Mouse (Mus musculus) liver, embryonic 12.5 days (tissue): ENCODE data around the gene Cggbp1. TPM values are rescaled to one million over a fixed set of nuclear protein-coding genes. Genes with fewer than 3 reads are reported as not detected.

Experiments used
- ATAC-seq: fragments of 200-750 bp; cut with Nextera tagmentation; 2 replicates; pipeline ENCODE4 v1.8.0; 2017; ENCODE audit warnings: moderate number of reproducible peaks, mild to moderate bottlenecking, moderate library complexity
- H3K27ac ChIP-seq: fragments of 300-500 bp; sonication (generic); 2 replicates; pipeline ENCODE4 v1.5.1; 2016; ENCODE audit warnings: mild to moderate bottlenecking
- H3K27me3 ChIP-seq: fragments of 300-500 bp; sonication (generic); replicated peaks from 2 replicates; pipeline ENCODE4 v1.6.1; 2016; ENCODE audit warnings: mild to moderate bottlenecking, moderate library complexity
- H3K36me3 ChIP-seq: fragments of 300-500 bp; sonication (generic); 2 replicates; pipeline ENCODE4 v1.6.1; 2016; ENCODE audit warnings: mild to moderate bottlenecking, moderate library complexity
- H3K4me1 ChIP-seq: fragments of 300-500 bp; sonication (generic); 2 replicates; pipeline ENCODE4 v1.6.1; 2016
- H3K4me2 ChIP-seq: fragments of 300-500 bp; sonication (generic); 2 replicates; pipeline ENCODE4 v1.6.1; 2016; ENCODE audit warnings: mild to moderate bottlenecking, moderate library complexity
- H3K4me3 ChIP-seq: fragments of 300-500 bp; sonication (generic); 2 replicates; pipeline ENCODE4 v1.5.1; 2016; ENCODE audit warnings: mild to moderate bottlenecking, moderate library complexity
- H3K9ac ChIP-seq: fragments of 300-500 bp; sonication (generic); 2 replicates; pipeline ENCODE4 v1.6.1; 2016; ENCODE audit warnings: mild to moderate bottlenecking, moderate library complexity
- H3K9me3 ChIP-seq: fragments of 300-500 bp; sonication (generic); replicated peaks from 2 replicates; pipeline ENCODE4 v1.6.1; 2016; ENCODE audit warnings: mild to moderate bottlenecking, moderate library complexity
- WGBS: fragments of 180-500 bp; shearing (Covaris S2); methylation state at CpG from one replicate; pipeline ENCODE4 v1.1.7; 2016; ENCODE audit not compliant: insufficient replicate concordance; 5-methylcytosine and 5-hydroxymethylcytosine counted together
- polyA plus RNA-seq: library from polyadenylated mRNA; unstranded; fragments of >200 nt; fragmentation: Nextera tagmentation; extraction: Ambion mirVana; gene quantifications from 2 replicates; pipeline ENCODE4 v1.2.1, GENCODE M21; 2016

The Cggbp1 gene
- polyA plus RNA-seq = 40.1 and 42.4 TPM in 2 replicates

DNA sequence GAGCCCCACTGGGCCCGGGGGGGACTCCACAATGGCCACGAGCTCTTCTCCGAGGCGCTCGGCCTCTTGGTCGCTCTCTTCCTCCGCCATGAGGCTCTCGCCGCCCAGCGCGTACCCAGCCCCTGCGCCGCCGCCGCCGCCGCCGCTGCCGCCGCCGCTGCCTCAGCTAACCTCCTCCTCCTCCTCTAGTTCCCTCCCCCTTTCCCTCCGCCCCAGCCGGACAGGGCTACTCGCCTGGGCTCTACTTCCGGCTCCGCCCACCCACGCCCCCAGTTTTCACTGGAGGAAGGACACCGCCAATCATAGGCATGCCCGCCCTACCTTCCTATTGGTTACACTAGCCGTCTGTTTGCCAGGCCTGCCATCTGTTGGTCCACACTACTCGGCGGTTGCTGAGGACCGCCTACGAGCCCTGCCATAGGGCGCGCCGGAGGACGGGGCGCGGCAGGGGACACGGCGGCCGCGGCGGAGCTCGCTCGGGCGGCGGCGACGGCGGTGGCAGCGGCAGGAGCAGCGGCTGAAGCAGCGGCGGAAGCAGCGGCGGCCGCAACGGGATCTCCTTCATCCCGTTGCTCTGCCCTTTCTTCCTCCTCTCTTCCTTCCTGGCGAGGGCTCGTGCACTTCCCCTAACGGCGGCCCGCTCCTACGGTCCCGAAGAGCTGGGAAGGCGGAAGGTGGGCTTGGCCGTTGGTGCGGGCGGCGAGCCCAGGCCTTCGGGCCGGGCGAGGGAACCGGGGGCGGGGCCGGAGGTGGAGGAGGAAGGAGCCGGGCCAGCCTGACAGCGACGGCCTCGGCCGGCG, at the start of gene Cggbp1, which contains the start of gene Zfp654:
TSS of gene Cggbp1 (plus strand) at position 434 of the 800 bp plus-strand sequence.
TSS of gene Zfp654 (minus strand) at position 90 of the 800 bp plus-strand sequence.
- peaks cover 29% of the 10 kb centered on the region for H3K4me1 ChIP-seq
- peaks cover 32% of the 10 kb centered on the region for H3K36me3 ChIP-seq
- peak within 1 kb of the TSS; percentile 98 for H3K27ac ChIP-seq
- H3K9me3 ChIP-seq = no peaks in the 10 kb centered on the region
- peak within 1 kb of the TSS; percentile 97 for H3K9ac ChIP-seq
- peak within 1 kb of the TSS; percentile 98 for H3K4me3 ChIP-seq
- no peaks in the 10 kb centered on the region for H3K27me3 ChIP-seq
- peak within 1 kb of the TSS; percentile 81 for H3K4me2 ChIP-seq
- WGBS = under 1% methylated on average over 73 of the region's 85 CpGs
- ATAC-seq = peak; percentile 99

DNA sequence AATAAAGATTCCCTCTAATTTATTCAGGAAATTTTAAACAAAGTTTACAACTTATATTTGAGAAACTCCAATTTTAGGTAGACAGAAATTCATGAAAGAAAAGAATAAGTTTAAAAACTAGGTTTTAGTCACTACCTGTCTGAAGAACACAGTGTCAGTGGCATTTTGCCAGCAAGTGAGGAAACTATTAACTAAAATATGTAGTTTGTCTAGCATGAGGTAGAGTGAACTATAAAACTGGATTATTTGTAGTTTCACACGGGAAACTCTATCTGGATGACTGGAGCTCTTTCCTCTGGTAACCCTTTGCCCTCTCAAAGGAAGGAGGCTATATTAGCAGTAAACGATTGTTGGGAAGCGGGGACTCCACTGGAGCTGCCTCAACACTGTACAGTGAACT, 48.8 kb upstream of the Cggbp1 start:
- Histone ChIP-seq H3K4me1 (no peaks in the 10 kb centered on the region), H3K9ac (no peak overlapping the region), H3K36me3 (peaks cover 16% of the 10 kb centered on the region), H3K27me3 (no peaks in the 10 kb centered on the region), H3K27ac (no peak overlapping the region), H3K4me2 (no peak overlapping the region), H3K4me3 (no peak overlapping the region), H3K9me3 (no peaks in the 10 kb centered on the region)
- ATAC-seq = no peak
- 73% methylated on average over 3 of the region's 3 CpGs for WGBS

DNA sequence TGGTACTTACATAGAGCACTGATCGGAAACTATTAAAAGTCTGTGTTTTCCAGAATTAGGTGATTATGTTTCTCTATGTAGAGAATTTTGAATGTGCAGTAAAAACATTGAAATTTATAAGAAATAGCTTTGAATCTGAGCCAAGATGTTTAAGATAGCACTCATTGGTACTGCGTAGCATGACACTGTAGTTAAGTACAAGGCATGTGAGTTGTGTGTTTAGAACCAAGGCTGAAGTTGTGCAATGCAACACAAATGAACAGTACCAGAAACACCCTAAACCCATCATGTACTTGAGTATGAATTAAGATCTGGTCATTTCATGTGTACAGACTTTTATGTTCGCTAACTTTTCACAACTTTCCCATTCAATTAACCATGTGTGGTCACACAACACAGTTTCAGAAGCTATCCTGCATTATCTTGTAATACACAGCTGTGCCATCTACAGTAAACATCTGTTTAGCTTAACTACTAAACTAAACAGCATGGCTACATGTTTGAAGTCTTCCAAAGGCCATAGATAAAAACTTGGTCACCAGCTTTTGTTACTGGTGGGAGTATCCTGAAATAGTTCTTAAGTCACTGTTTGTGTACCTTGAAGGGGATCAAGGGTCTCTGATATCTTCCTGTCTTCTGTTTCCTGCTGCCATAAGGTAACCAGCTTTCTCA, 34.6 kb upstream of the Cggbp1 start:
- Histone ChIP-seq H3K27me3 (no peaks in the 10 kb centered on the region), H3K36me3 (peaks cover 13% of the 10 kb centered on the region), H3K4me1 (no peaks in the 10 kb centered on the region), H3K9ac (no peak overlapping the region), H3K4me2 (no peak overlapping the region), H3K27ac (no peak overlapping the region), H3K9me3 (no peaks in the 10 kb centered on the region), H3K4me3 (no peak overlapping the region)
- peak; percentile 52 for ATAC-seq
- WGBS = 84% methylated on average over 3 of the region's 3 CpGs

DNA sequence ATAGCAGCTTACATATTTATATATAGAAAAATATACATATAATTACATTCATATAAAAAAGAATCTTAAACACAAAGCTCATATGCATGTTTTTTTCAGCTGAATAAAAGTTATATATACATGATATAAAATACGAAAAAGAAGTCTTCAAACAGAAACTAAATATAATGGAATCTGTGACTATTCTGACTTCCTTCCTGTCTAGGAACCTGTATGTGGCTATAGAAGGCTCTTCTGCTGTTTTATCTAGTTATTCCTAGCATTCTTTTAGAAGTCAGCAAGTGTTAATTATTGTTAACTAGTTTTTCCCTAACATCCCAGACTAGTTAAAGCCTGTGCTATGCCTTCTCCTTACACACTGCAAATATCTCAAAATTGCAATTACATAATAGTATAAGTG, 27.9 kb upstream of the Cggbp1 start:
- Histone ChIP-seq H3K9me3 (no peaks in the 10 kb centered on the region), H3K4me2 (no peak overlapping the region), H3K27ac (no peak overlapping the region), H3K9ac (no peak overlapping the region), H3K4me3 (no peak overlapping the region), H3K36me3 (peaks cover 22% of the 10 kb centered on the region; the same call in 1 of the 2 replicates), H3K27me3 (no peaks in the 10 kb centered on the region), H3K4me1 (no peaks in the 10 kb centered on the region)
- no peak for ATAC-seq
- 74% methylated on average over 1 of the region's 1 CpGs for WGBS

DNA sequence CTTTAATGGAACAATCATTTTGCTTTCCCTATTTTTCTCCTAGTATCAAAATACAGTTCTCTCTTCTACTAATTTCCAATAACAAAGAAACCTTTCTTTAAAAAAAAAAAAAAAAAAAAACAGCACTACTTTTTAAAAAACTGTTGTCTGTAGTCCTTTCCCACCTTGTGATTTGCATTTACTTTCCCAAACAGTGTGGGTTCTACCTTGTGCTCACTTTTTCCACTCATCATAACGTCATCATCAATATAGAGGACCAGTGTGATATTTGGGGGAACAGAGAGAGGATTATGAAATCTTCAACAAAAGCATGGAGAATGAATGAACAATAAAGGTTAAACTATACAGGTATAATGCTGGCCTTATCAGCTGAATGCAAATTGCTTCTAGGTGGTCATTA, 27.3 kb upstream of the Cggbp1 start:
- H3K9ac ChIP-seq = no peak overlapping the region
- peaks cover 25% of the 10 kb centered on the region for H3K36me3 ChIP-seq
- H3K4me2 ChIP-seq = no peak overlapping the region
- no peaks in the 10 kb centered on the region for H3K4me1 ChIP-seq
- no peak overlapping the region for H3K4me3 ChIP-seq
- ATAC-seq = no peak
- no peaks in the 10 kb centered on the region for H3K27me3 ChIP-seq
- no peaks in the 10 kb centered on the region for H3K9me3 ChIP-seq
- H3K27ac ChIP-seq = no peak overlapping the region
- WGBS = 75% methylated on average over 1 of the region's 1 CpGs

DNA sequence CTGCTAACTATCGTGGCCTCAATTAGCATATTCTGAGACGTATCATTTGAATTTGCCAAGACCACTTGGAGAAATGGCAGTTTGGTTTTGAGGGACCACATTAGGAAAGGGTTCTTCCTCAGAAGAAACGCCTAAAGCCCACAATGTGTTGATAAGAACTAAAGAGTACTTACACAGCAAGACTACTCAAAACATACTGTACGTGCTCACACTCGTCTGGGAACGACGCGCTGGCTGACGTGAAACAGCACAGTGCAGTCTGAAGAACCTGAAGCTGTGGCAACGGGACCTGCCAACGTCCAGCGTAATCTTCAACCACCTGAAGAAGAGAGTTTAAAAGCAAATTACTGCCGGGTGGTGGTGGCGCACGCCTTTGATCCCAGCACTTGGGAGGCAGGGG, 21.5 kb upstream of the Cggbp1 start:
- peaks cover 28% of the 10 kb centered on the region for H3K36me3 ChIP-seq
- no peak overlapping the region for H3K9ac ChIP-seq
- H3K27me3 ChIP-seq = no peaks in the 10 kb centered on the region
- H3K4me1 ChIP-seq = 0 out of 2 replicates have a peak, but pooled peaks cover 3% of the 10 kb centered on the region
- WGBS = 69% methylated on average over 15 of the region's 15 CpGs
- no peaks in the 10 kb centered on the region for H3K9me3 ChIP-seq
- no peak for ATAC-seq
- H3K27ac ChIP-seq = no peak overlapping the region
- no peak overlapping the region for H3K4me2 ChIP-seq
- no peak overlapping the region for H3K4me3 ChIP-seq

DNA sequence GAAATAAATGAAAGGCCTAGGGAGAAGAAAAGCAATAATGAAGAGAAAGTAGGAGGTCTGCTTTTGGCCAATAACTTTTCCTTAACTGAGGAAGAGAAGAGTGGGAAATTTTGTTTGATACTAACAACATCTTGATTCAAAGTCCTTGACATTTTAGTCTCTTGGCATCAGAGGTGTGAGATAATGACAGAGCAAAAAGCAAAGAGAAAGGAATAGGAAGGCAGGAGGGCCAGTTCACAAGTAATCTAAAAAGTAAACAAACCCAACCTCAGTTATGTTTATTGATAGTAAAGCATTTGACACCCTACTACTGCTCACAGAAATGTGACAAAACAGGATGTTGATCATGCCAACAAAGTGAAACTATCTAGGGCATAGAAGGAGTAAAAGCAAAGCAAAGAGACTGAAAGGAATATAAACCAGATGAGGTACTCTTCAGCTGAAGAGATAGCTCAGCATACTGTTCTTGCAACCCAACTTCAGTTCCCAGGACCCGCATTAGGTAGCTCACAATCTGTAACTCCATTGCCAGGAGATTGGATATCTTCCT, 15.7 kb upstream of the Cggbp1 start:
- WGBS = 37% methylated on average over 1 of the region's 1 CpGs
- H3K4me3 ChIP-seq = no peak overlapping the region
- H3K4me1 ChIP-seq = peaks cover 25% of the 10 kb centered on the region
- H3K27ac ChIP-seq = no peak overlapping the region
- no peak for ATAC-seq
- no peaks in the 10 kb centered on the region for H3K9me3 ChIP-seq
- no peaks in the 10 kb centered on the region for H3K27me3 ChIP-seq
- H3K4me2 ChIP-seq = no peak overlapping the region
- no peaks in the 10 kb centered on the region for H3K36me3 ChIP-seq
- no peak overlapping the region for H3K9ac ChIP-seq

DNA sequence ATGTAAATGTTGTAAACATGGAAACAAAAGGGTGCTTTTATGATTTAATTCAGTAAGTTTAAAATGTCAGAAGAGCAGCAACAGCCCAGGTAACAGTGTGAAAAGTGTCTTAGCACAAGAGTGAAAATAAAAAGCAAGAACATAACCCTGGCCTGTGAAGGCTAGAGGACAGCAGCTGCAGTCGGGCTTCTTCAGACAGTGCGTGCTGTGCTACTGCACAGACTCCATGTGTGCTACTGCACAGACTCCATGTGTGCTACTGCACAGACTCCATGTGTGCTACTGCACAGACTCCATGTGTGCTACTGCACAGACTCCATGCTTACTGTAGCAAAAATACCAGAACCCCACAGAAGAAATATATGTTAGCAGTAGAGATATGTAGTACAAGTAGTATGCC, 15.1 kb upstream of the Cggbp1 start:
- Histone ChIP-seq H3K9me3 (no peaks in the 10 kb centered on the region), H3K4me2 (no peak overlapping the region), H3K36me3 (no peaks in the 10 kb centered on the region), H3K4me1 (peaks cover 30% of the 10 kb centered on the region), H3K27ac (no peak overlapping the region), H3K27me3 (no peaks in the 10 kb centered on the region), H3K9ac (no peak overlapping the region), H3K4me3 (no peak overlapping the region)
- ATAC-seq = no peak
- 77% methylated on average over 2 of the region's 2 CpGs for WGBS

DNA sequence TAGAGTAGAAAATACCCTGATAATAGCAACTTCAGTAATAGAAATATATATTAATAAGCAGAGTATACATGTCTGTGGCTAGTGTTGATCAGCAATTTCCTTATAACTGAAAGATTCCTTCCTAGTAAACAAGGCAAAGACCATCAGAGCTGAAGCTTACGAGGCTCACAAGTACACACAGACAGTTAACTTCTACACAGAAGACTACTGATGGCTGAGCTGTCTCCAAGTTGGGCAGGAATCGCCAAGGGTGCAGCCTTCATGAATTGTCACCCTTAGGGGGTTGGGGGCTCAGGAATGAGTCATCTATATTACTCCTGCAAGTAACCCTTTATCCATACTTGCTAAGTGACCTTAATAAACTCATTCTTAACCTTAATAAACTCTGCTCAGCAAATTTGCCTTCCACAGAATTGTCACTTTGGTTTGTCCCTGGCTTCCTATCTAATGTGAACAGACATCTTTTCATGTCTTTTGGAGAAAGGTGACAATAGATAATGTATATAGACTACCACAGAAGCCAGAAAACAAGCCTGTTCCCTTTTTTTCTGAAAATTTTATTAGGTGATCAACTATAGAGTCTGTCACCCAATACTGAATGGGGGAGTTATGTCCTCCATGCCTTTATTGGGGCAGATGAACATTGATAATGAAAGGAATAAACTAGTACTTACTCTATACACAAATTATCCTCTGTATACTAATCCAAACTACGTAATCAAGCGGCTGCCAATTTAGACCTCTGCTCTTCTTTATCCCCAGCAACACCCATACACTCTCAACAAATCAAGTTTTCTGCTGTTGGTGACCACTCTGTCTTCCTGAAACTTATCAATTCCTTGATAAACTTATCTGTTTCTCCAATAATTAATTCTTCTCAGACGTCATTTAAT, 10.1 kb upstream of the Cggbp1 start:
- 0 out of 2 replicates have a peak, but pooled peaks cover 4% of the 10 kb centered on the region for H3K36me3 ChIP-seq
- H3K27ac ChIP-seq = peak overlapping the region; percentile 80
- peak overlapping the region; percentile 46; the same call in 1 of the 2 replicates for H3K9ac ChIP-seq
- peak; percentile 83 for ATAC-seq
- peak overlapping the region; percentile 53 for H3K4me2 ChIP-seq
- H3K9me3 ChIP-seq = no peaks in the 10 kb centered on the region
- 46% methylated on average over 5 of the region's 5 CpGs for WGBS
- no peak overlapping the region; the same call in 1 of the 2 replicates for H3K4me3 ChIP-seq
- no peaks in the 10 kb centered on the region for H3K27me3 ChIP-seq
- H3K4me1 ChIP-seq = peaks cover 40% of the 10 kb centered on the region

DNA sequence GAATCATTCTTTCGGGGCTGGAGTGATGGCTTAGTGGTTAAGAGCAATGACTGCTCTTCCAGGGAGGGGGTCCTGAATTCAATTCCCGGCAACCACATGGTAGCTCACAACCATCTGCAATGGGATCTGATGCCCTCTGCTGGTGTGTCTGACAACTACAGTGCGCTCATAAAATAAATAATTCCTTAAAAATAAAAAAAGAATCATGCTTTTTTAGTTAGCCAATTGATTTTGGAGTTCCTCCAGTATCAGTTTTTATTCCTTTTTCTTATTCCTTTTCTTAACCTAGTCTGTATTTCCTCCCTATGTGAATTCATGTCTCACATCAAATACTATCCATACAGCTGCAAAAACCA, 9.4 kb upstream of the Cggbp1 start:
- H3K4me2 ChIP-seq = peak overlapping the region; percentile 53
- peak overlapping the region; percentile 80 for H3K27ac ChIP-seq
- peak overlapping the region; percentile 46; the same call in 1 of the 2 replicates for H3K9ac ChIP-seq
- no peaks in the 10 kb centered on the region for H3K27me3 ChIP-seq
- H3K36me3 ChIP-seq = 0 out of 2 replicates have a peak, but pooled peaks cover 4% of the 10 kb centered on the region
- H3K9me3 ChIP-seq = no peaks in the 10 kb centered on the region
- 79% methylated on average over 3 of the region's 3 CpGs for WGBS
- H3K4me3 ChIP-seq = no peak overlapping the region
- ATAC-seq = no peak
- peaks cover 41% of the 10 kb centered on the region for H3K4me1 ChIP-seq

DNA sequence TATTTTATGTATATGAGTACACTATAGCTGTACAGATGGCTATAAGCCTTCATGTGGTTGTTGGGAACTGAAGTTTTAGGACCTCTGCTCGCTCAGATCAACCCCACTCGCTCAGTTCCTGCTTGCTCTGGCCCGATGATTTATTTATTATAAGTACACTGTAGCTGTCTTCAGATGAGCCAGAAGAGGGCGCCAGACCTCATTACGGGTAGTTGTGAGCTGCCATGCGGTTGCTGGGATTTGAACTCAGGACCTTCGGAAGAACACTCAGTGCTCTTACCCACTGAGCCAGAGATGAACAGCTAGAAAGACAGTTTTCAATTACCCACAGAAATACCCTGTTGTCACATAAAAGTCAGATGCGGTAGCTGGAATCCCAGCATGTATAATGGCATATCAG, 5.8 kb upstream of the Cggbp1 start:
- no peak for ATAC-seq
- H3K4me3 ChIP-seq = no peak overlapping the region
- peaks cover 37% of the 10 kb centered on the region for H3K4me1 ChIP-seq
- no peak overlapping the region for H3K27ac ChIP-seq
- no peaks in the 10 kb centered on the region for H3K9me3 ChIP-seq
- H3K36me3 ChIP-seq = 0 out of 2 replicates have a peak, but pooled peaks cover 4% of the 10 kb centered on the region
- WGBS = 79% methylated on average over 8 of the region's 8 CpGs
- no peaks in the 10 kb centered on the region for H3K27me3 ChIP-seq
- no peak overlapping the region for H3K9ac ChIP-seq
- no peak overlapping the region for H3K4me2 ChIP-seq
